Mouse (Mus musculus): Measurements from ENCODE around the gene Thsd7a. TPM values are rescaled to one million over a fixed set of nuclear protein-coding genes. Genes with fewer than 3 reads are reported as not detected.

The Thsd7a gene
- total RNA-seq, 1 experiment: 3.3 TPM

- in situ Hi-C loops (cut with MboI; ENCODE audit: low sequenced_read_pairs in 2 of 2, unreplicated experiment in 2 of 2): no loop called here
- Histone ChIP-seq H3K36me3 (ENCODE audit: control insufficient read depth, insufficient read depth, low read length, poor library complexity, severe bottlenecking) (no peaks in the 10 kb centered on the region), H3K27ac (ENCODE audit: insufficient read depth, low read depth, low read length, poor library complexity, severe bottlenecking) (no peak overlapping the region), H3K4me3 (ENCODE audit: insufficient read depth in 1 of 2, low read depth in 1 of 2, low read length in 2 of 2, poor library complexity in 1 of 2, severe bottlenecking in 1 of 2) (no peak overlapping the region), H3K9ac (ENCODE audit: insufficient read depth, low read depth, low read length, poor library complexity, severe bottlenecking) (no peak overlapping the region), H3K9me3 (ENCODE audit: control insufficient read depth, insufficient read depth, low read depth, low read length) (no peaks in the 10 kb centered on the region), H3K4me1 (ENCODE audit: control insufficient read depth in 2 of 2, insufficient read depth in 2 of 2, low read length in 2 of 2, poor library complexity in 1 of 2) (no peaks in the 10 kb centered on the region)
- TF ChIP-seq HCFC1 (IDR thresholded peaks at IDR 0.05; ENCODE audit: borderline replicate concordance, insufficient read depth, low read length) (no peak), CHD2 (IDR thresholded peaks at IDR 0.05; ENCODE audit: low read depth, low read length) (no peak), MAFK (IDR thresholded peaks at IDR 0.05; ENCODE audit: insufficient read depth, low read depth, low read length) (no peak), ZNF384 (IDR thresholded peaks at IDR 0.05; ENCODE audit: low read depth, low read length) (no peak), ZC3H11A (IDR thresholded peaks at IDR 0.05; ENCODE audit: borderline replicate concordance, low read depth, low read length) (no peak)
- no peak for DNase-seq (ENCODE audit: low read depth, low spot score)
Observed at GRCm38 (mm10) chr6:12584456-12584855, 164.8 kb downstream of the Thsd7a start.

- Histone ChIP-seq H3K36me3 (ENCODE audit: control insufficient read depth, insufficient read depth, low read length, poor library complexity, severe bottlenecking) (no peaks in the 10 kb centered on the region), H3K9me3 (ENCODE audit: control insufficient read depth, insufficient read depth, low read depth, low read length) (no peaks in the 10 kb centered on the region), H3K9ac (ENCODE audit: insufficient read depth, low read depth, low read length, poor library complexity, severe bottlenecking) (no peak overlapping the region), H3K27ac (ENCODE audit: insufficient read depth, low read depth, low read length, poor library complexity, severe bottlenecking) (no peak overlapping the region), H3K4me3 (ENCODE audit: insufficient read depth in 1 of 2, low read depth in 1 of 2, low read length in 2 of 2, poor library complexity in 1 of 2, severe bottlenecking in 1 of 2) (no peak overlapping the region), H3K4me1 (ENCODE audit: control insufficient read depth in 2 of 2, insufficient read depth in 2 of 2, low read length in 2 of 2, poor library complexity in 1 of 2) (no peaks in the 10 kb centered on the region)
- in situ Hi-C loops (cut with MboI; ENCODE audit: low sequenced_read_pairs in 2 of 2, unreplicated experiment in 2 of 2): no loop called here
- TF ChIP-seq ZNF384 (IDR thresholded peaks at IDR 0.05; ENCODE audit: low read depth, low read length) (no peak), ZC3H11A (IDR thresholded peaks at IDR 0.05; ENCODE audit: borderline replicate concordance, low read depth, low read length) (no peak), CHD2 (IDR thresholded peaks at IDR 0.05; ENCODE audit: low read depth, low read length) (no peak), HCFC1 (IDR thresholded peaks at IDR 0.05; ENCODE audit: borderline replicate concordance, insufficient read depth, low read length) (no peak), MAFK (IDR thresholded peaks at IDR 0.05; ENCODE audit: insufficient read depth, low read depth, low read length) (no peak)
- no peak for DNase-seq (ENCODE audit: low read depth, low spot score)
Observed at GRCm38 (mm10) chr6:12581143-12581542, 168.1 kb downstream of the Thsd7a start.

GRCm38 (mm10) chr6:12575619-12576216, 173.5 kb downstream of the Thsd7a start:
- Histone ChIP-seq H3K27ac (ENCODE audit: insufficient read depth, low read depth, low read length, poor library complexity, severe bottlenecking) (no peak overlapping the region), H3K9ac (ENCODE audit: insufficient read depth, low read depth, low read length, poor library complexity, severe bottlenecking) (no peak overlapping the region), H3K4me1 (ENCODE audit: control insufficient read depth in 2 of 2, insufficient read depth in 2 of 2, low read length in 2 of 2, poor library complexity in 1 of 2) (no peaks in the 10 kb centered on the region), H3K4me3 (ENCODE audit: insufficient read depth in 1 of 2, low read depth in 1 of 2, low read length in 2 of 2, poor library complexity in 1 of 2, severe bottlenecking in 1 of 2) (no peak overlapping the region), H3K36me3 (ENCODE audit: control insufficient read depth, insufficient read depth, low read length, poor library complexity, severe bottlenecking) (no peaks in the 10 kb centered on the region), H3K9me3 (ENCODE audit: control insufficient read depth, insufficient read depth, low read depth, low read length) (no peaks in the 10 kb centered on the region)
- DNase-seq (ENCODE audit: low read depth, low spot score): no peak
- TF ChIP-seq CHD2 (IDR thresholded peaks at IDR 0.05; ENCODE audit: low read depth, low read length) (no peak), ZC3H11A (IDR thresholded peaks at IDR 0.05; ENCODE audit: borderline replicate concordance, low read depth, low read length) (no peak), HCFC1 (IDR thresholded peaks at IDR 0.05; ENCODE audit: borderline replicate concordance, insufficient read depth, low read length) (no peak), MAFK (IDR thresholded peaks at IDR 0.05; ENCODE audit: insufficient read depth, low read depth, low read length) (no peak), ZNF384 (IDR thresholded peaks at IDR 0.05; ENCODE audit: low read depth, low read length) (no peak)
- in situ Hi-C loops (cut with MboI; ENCODE audit: low sequenced_read_pairs in 2 of 2, unreplicated experiment in 2 of 2): no loop called here

GRCm38 (mm10) chr6:12572202-12572601, 177.0 kb downstream of the Thsd7a start:
- in situ Hi-C loops (cut with MboI; ENCODE audit: low sequenced_read_pairs in 2 of 2, unreplicated experiment in 2 of 2): no loop called here
- H3K9ac ChIP-seq (ENCODE audit: insufficient read depth, low read depth, low read length, poor library complexity, severe bottlenecking): no peak overlapping the region

GRCm38 (mm10) chr6:12565136-12565535, 184.1 kb downstream of the Thsd7a start:
- TF ChIP-seq HCFC1 (IDR thresholded peaks at IDR 0.05; ENCODE audit: borderline replicate concordance, insufficient read depth, low read length) (no peak), ZNF384 (IDR thresholded peaks at IDR 0.05; ENCODE audit: low read depth, low read length) (no peak)
- no peak for DNase-seq (ENCODE audit: low read depth, low spot score)
- no peaks in the 10 kb centered on the region for H3K36me3 ChIP-seq (ENCODE audit: control insufficient read depth, insufficient read depth, low read length, poor library complexity, severe bottlenecking)
- in situ Hi-C loops (cut with MboI; ENCODE audit: low sequenced_read_pairs in 2 of 2, unreplicated experiment in 2 of 2): no loop called here
- no peak overlapping the region for H3K9ac ChIP-seq (ENCODE audit: insufficient read depth, low read depth, low read length, poor library complexity, severe bottlenecking)
- H3K4me3 ChIP-seq (ENCODE audit: insufficient read depth in 1 of 2, low read depth in 1 of 2, low read length in 2 of 2, poor library complexity in 1 of 2, severe bottlenecking in 1 of 2): no peak overlapping the region
- H3K27ac ChIP-seq (ENCODE audit: insufficient read depth, low read depth, low read length, poor library complexity, severe bottlenecking): no peak overlapping the region
- H3K9me3 ChIP-seq (ENCODE audit: control insufficient read depth, insufficient read depth, low read depth, low read length): no peaks in the 10 kb centered on the region
- no peaks in the 10 kb centered on the region for H3K4me1 ChIP-seq (ENCODE audit: control insufficient read depth in 2 of 2, insufficient read depth in 2 of 2, low read length in 2 of 2, poor library complexity in 1 of 2)

More at GRCm38 (mm10) chr6:12572202-12572601, 177.0 kb downstream of the Thsd7a start:
- no peak for TF ChIP-seq ZC3H11A (IDR thresholded peaks at IDR 0.05; ENCODE audit: borderline replicate concordance, low read depth, low read length)
- no peak for TF ChIP-seq ZNF384 (IDR thresholded peaks at IDR 0.05; ENCODE audit: low read depth, low read length)
- Histone ChIP-seq H3K36me3 (ENCODE audit: control insufficient read depth, insufficient read depth, low read length, poor library complexity, severe bottlenecking) (no peaks in the 10 kb centered on the region), H3K4me3 (ENCODE audit: insufficient read depth in 1 of 2, low read depth in 1 of 2, low read length in 2 of 2, poor library complexity in 1 of 2, severe bottlenecking in 1 of 2) (no peak overlapping the region), H3K27ac (ENCODE audit: insufficient read depth, low read depth, low read length, poor library complexity, severe bottlenecking) (no peak overlapping the region), H3K4me1 (ENCODE audit: control insufficient read depth in 2 of 2, insufficient read depth in 2 of 2, low read length in 2 of 2, poor library complexity in 1 of 2) (no peaks in the 10 kb centered on the region), H3K9me3 (ENCODE audit: control insufficient read depth, insufficient read depth, low read depth, low read length) (no peaks in the 10 kb centered on the region)
- no peak for DNase-seq (ENCODE audit: low read depth, low spot score)

Measured in ES-E14 (cell line).